Mouse (Mus musculus): ENCODE measurements around the gene 6820408C15Rik.

Gene 6820408C15Rik

DNA sequence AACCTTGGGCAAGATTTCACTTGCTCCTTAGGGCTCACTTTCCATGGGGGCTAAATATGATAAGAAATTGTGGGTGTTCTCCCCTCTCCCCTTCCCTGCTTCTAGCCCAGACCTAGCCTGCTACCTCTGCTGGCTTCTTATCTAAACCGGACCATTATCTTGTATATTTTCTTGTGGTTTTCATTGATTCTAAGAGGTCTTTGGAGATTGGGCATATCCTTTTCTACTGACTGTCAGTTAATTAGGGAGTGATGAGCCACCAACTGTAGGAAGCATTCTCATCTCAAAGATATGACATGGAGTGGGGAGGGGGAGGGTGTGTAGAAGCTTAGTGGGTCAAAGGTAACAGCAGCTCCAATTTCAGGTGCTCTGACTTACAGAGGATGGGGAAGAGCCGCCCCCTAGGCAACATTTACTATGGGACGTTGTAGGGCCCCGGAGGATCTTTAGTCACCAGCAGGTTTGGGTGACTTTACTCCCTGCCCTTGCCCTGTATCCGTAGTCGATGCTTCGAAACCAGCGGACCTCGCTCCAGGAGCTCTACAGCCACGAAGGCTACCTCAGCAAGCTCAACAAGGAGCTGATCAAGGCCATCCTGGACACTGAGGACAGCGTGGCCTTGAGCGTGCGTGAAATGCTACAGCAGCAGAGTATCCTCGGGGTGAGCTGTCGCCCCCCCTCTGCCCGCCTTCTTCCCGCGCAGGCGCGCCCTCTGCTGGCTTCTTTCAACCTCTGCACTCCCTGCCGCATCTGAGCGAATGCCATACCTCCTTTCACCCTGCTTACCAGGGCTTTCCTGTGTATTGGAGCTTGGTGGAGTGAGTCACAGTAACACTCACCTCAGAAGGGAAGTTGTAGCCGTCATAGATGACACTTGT, 21.8 kb downstream of the 6820408C15Rik start:
- ChIA-PET CTCF (interaction anchor here (0.5 to 3.2 kb wide), 52 partner anchors 8 to 650 kb away, joined by 3 to 59 read pairs (median 4); partner anchors contain the start of genes Nrsn2 (in 1 of the 4), Rbck1 (in 1 of the 4) and Trib3 (in 1 of the 4)), POLR2A (interaction anchor here in 3 of 4 experiments (0.5 to 2.2 kb wide), 18 partner anchors 11 to 467 kb away, joined by 3 to 15 read pairs (median 3); partner anchors contain the start of genes Sox12 (in 1 of the 3) and Trib3 (in 1 of the 3))

DNA sequence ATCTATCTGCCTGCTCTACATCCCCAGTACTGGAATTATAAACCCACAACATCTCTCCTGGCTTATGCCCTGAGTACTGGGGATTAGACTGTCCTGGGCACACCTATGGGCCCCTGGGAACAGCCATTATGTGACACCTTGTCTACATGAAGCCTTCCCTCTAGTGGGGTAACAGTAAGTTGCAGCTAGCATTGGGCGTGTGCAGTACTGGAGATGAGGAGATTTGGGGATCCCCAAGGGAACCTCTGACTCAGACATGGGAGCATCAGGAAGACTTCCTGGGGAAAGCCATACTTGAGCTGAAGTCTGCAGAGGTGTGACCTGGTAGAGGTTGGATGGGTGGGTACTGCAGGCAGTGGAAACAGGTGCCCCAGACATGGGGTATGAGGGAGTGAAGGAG, 23.6 kb downstream of the 6820408C15Rik start:
- POLR2A ChIA-PET: no interaction called here
- CTCF ChIA-PET: interaction anchor here in 3 of 4 experiments (0.6 to 2.9 kb wide), 6 partner anchors 18 to 106 kb away, joined by 3 to 9 read pairs (median 3); no protein-coding TSS in a partner anchor

DNA sequence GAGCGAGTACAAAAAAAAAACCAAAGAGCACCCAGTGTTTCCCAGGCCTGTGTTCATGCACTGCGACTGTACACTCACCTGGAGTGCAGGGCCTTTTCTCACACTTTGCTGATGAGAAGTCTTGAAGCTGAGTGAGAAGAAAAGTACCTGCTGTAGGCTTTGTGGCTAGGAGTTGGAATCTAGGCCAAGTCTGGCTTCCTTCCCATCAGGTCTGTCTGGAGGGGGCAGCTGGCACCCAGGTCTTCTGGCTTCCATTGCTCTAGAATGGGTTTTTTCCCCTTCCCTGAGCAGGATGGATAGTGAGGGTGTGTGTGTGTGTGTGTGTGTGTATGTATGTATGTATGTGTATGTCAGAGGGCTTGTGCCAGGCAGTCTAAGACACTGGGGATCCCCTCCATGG, 24.4 kb downstream of the 6820408C15Rik start:
- CTCF ChIA-PET: interaction anchor here in 3 of 4 experiments (0.7 to 2.9 kb wide), 5 partner anchors 19 to 105 kb away, joined by 3 to 9 read pairs (median 3); no protein-coding TSS in a partner anchor
- POLR2A ChIA-PET: interaction anchor here in 2 of 4 experiments (0.6 to 1.4 kb wide), 3 partner anchors 10 to 71 kb away, joined by 3 to 4 read pairs (median 4); no protein-coding TSS in a partner anchor

DNA sequence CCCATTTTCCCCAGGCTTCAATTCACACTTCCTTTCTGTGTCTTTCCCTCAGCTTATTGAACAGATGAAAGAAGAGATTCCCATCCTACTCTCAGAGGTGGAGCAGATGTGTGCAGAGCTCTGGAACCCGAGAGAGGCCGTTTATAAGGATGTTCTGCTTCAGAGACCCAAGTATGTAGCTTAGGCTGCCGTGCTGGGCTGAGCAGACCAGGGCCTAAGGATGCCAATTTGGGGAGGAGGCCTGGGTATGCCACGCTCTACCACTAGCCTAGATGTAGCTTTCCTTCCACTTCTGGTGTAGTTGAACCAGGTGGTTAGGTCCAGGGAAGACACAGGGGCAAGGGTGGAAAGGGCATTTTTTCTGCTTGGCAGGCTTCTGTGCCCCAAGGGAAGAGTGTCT, 26.9 kb downstream of the 6820408C15Rik start:
- CTCF ChIA-PET: interaction anchor here in 1 of 4 experiments (0.7 kb wide), 1 partner anchor 24 kb away, joined by 3 read pairs; no protein-coding TSS in a partner anchor
- POLR2A ChIA-PET: interaction anchor here in 1 of 4 experiments (0.7 to 1.6 kb wide), 2 partner anchors 60 to 61 kb away, joined by 3 read pairs; no protein-coding TSS in a partner anchor

DNA sequence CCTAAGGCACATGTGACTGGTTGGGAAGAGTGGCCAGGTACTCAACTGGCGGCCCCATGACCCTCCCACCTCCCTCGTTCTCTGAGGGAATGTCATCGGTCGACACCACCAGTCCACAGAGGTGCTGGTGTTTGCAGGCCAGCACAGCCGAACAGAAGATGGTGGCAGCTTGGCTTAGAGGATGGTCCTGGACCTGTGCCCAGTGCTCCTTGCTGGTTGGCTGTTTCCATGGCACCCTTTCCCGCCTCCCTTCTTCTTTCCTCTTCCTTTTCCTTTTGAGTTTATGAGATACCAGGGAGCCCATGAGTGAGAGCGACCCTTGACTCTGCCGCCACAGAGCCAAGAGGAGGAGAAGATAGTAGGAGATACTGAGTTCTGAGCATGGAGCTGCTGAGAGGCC, 27.9 kb downstream of the 6820408C15Rik start:
- ChIA-PET POLR2A (interaction anchor here in 1 of 4 experiments (1.4 to 1.6 kb wide), 2 partner anchors 62 to 93 kb away, joined by 3 to 4 read pairs; no protein-coding TSS in a partner anchor), CTCF (no interaction called here)

DNA sequence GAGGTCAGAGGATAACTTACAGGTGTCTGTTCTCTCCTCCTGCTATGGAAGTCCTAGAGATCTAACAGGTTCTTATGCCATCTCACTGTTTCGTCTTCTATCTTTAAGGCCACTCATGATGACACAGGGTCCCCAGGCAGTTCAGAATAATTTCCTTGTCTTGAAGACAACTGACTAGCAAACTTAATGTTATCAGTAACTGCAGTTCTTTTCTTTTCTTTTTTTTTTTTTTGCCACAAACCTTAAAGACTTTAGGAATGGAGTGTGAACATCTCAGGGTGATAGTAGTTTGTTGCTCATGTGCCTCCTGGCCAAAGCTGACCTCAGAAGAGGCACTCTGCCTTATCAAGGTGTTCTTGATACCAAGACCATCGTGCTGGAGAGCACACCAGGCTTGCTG, 31.3 kb downstream of the 6820408C15Rik start:
- ChIA-PET POLR2A (interaction anchor here in 2 of 4 experiments (0.6 kb wide), 2 partner anchors 51 to 161 kb away, joined by 4 to 13 read pairs; no protein-coding TSS in a partner anchor), CTCF (interaction anchor here in 3 of 4 experiments (0.6 to 1.3 kb wide), 5 partner anchors 9 to 846 kb away, joined by 3 to 34 read pairs (median 5); no protein-coding TSS in a partner anchor)

DNA sequence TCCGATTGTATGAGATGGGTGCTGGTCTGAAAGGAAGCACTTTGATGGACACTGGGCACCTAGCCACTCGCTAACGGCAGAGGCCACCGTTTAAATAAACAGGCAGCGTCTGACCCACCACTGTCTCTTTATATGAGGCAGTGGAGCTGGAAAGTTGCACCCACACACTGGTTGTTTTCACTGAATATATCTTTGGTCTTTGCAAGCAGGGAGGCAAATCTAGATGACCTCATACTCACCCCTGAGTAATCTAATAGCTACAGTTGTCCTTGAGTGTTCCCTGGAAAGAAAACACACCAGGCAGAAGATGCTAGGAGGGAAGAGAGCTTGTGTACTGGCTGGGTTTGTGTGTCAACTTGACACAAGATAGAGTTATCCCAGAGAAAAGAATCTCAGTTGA, 32.1 kb downstream of the 6820408C15Rik start:
- ChIA-PET POLR2A (interaction anchor here in 2 of 4 experiments (0.7 to 2.0 kb wide), 4 partner anchors 11 to 103 kb away, joined by 3 to 5 read pairs (median 3); no protein-coding TSS in a partner anchor), CTCF (interaction anchor here in 2 of 4 experiments (0.8 to 2.5 kb wide), 4 partner anchors 10 to 84 kb away, joined by 3 to 8 read pairs (median 7); no protein-coding TSS in a partner anchor)

DNA sequence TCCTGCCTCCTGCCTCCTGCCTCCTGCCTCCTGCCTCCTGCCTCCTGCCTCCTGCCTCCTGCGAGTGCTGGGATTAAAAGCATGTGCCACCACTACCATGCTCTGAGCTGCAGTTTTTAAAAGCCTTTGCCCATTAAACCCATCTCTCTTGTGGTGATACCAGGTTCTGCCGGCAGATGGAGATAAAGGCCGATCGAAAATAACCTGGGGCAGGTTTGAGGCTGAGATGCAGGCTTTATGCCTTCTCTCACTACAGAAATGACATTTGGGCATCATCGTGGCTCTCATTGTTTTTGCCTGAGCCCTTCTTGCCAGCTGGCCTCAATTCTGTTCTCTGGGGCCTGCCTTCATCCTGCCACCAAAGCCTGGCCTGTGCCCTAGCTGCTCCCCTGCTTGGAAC, 34.9 kb downstream of the 6820408C15Rik start:
- POLR2A ChIA-PET: interaction anchor here in 1 of 4 experiments (0.7 kb wide), 1 partner anchor 11 kb away, joined by 4 read pairs; no protein-coding TSS in a partner anchor
- CTCF ChIA-PET: interaction anchor here (0.6 to 2.1 kb wide), 17 partner anchors 13 to 317 kb away, joined by 3 to 5 read pairs (median 3); partner anchors contain the start of genes Defb23 (in 2 of the 4), Defb36 (in 1 of the 4) and H13 (in 1 of the 4)

DNA sequence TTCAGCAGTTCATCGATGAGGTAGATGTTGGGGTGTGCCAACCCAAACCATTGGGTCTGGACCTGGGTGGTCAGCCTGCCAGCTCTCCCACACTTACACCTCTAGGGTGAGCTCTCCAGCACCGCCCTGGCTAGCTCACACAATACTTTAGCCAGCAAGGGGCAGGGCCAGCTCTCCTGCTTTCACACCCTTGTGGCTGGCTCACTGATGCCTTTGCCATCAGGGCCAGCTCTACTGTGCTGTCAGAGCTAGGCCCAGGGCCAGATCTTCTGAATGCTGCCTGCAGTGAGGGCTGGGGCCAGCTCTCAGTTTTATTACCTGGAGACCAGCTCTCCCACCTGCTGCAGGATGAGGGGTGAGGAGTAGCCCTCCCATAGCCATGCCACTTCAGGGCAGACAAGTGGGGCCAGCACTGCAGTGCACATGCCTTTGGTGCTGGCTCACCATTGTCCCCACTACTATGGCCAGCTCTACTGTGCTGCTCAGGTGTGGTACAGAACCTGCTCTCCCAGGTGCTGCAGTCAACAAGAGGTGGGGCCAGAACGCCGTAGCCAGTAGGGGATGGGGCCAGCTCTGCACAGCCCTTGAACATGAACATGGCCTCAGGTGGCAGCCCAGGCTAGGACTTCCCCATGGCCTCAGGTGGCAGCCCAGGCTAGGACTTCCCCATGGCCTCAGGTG, 36.9 kb downstream of the 6820408C15Rik start:
- CTCF ChIA-PET: interaction anchor here in 1 of 4 experiments (1.0 kb wide), 1 partner anchor 12 kb away, joined by 3 read pairs; the partner anchor contains the start of gene Defb23
- POLR2A ChIA-PET: no interaction called here

DNA sequence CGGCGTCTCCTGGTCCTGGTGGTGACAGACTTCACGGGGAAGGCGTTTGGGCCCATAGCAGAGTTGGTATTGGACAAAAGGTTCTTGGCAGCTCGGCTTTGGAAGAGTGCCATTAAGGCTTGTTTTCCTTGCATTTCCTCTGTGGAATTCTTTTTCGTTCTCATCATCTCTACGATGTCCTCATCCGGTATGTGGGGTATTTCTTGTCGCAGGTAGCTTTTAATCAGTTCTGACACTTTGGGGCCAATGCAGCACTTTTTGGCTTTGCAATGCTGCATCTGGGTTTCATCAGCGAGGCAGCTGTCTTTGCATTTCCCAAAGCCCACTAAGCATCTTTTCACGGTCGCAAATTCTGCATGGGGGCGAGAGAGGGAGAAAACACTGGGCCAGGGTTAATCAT, 43.9 kb downstream of the 6820408C15Rik start:
- CTCF ChIA-PET: no interaction called here

DNA sequence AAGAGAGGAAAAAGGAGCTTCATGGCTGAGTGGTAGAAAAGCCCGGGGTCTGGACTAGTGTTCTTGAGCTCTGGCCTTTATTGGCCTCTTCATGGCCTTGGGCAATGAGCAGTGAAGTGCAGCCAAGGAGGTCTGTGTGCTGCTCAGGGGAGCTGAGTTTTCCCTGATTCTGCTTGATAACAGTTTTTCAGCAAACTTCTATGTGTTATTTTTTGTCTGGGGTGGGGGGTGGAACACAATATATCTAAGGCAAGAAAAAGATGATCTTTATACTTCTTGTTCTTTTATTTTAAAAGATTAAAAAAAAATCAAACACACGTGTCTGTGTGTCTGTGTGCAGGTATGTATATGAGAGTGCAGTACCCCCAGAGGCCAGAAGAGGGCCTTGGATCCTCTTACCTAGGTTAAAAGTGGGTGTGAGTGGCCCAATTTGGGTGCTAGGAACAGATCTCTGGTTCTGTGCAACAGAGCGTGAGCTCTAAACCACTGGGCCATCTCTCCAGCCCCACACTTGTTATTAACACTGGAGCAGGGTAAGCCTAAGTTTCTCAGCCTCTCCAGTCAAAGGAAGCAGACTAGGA, 49.3 kb downstream of the 6820408C15Rik start, which contains the start of gene Defb23:
Gene Defb23, minus strand, starts transcription at position 51 of the 581 bp plus-strand sequence.
- ChIA-PET CTCF (interaction anchor here in 3 of 4 experiments (0.6 to 1.1 kb wide), 8 partner anchors 13 to 354 kb away, joined by 3 to 6 read pairs (median 3); no protein-coding TSS in a partner anchor), POLR2A (interaction anchor here in 1 of 4 experiments (0.6 to 1.3 kb wide), 3 partner anchors 18 to 87 kb away, joined by 3 to 7 read pairs (median 3); no protein-coding TSS in a partner anchor)

More for the DNA sequence above, 43.9 kb downstream of the 6820408C15Rik start:
- POLR2A ChIA-PET: interaction anchor here in 1 of 4 experiments (0.5 kb wide), 1 partner anchor 91 kb away, joined by 4 read pairs; no protein-coding TSS in a partner anchor

DNA sequence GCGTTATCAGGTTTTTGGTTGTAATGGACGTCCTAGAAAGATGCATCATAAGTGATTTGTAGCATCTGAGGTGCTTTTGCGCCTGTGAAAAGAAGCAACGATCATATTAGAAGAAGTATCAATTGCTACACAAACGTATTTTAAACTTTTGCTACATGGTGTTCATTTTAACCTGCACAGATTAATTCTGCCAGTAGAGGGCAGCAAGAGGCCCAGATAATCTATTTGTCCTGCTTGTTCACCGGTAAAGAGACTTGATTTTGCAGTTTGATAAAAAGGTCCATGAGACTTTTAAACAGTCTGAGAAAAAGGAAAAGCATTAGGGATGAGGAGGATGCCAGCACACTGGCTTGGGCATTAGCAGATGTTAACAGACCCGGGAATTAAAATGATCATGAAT, 55.6 kb downstream of the 6820408C15Rik start:
- ChIA-PET CTCF (no interaction called here), POLR2A (no interaction called here)

DNA sequence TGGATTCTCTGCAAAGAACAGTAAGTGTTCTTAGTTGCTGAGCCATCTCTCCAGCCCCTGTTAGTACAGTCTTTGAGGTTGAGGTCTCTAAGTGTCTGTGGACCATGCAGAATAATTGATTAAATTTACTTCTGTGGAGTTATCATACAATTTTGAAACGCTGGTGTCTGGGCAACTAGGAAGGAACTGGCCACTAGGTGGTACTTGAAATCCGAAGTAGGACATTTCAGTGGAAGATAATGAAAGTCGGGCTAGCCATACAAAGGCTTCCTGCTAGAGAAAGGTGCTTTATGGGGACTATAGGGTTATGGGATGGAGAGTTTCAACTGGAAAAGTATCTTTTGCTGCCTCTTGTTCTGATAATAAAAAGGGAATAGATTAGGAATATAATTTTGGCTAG, 57.0 kb downstream of the 6820408C15Rik start:
- POLR2A ChIA-PET: interaction anchor here in 1 of 4 experiments (0.7 kb wide), 1 partner anchor 25 kb away, joined by 3 read pairs; no protein-coding TSS in a partner anchor
- CTCF ChIA-PET: interaction anchor here in 3 of 4 experiments (0.6 to 2.2 kb wide), 3 partner anchors 12 to 100 kb away, joined by 3 to 4 read pairs (median 4); partner anchors contain the start of gene Defb21 (in 1 of the 3)

DNA sequence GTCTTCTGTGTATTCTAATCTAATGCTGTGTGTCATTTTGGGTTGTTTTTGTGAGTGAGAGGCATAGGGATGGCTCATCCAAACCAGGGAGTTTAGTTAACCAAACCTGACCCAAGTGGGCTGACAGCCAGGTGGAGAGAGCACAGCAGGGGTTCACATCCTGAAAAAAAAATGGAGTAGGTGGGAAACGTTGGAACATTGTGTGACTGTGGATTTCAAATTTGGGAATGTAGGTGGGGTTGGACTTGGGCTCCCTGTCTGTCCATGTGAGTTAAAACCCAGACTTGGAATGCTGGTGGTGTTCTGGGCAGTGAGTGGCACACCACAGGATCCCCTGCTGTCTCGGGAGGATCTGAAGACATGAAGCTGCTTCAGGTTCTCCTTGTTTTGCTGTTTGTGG, 61.4 kb downstream of the 6820408C15Rik start, which contains the start of gene Defb20:
Gene Defb20, plus strand, starts transcription at position 301 of the 400 bp plus-strand sequence.
- ChIA-PET CTCF (interaction anchor here in 1 of 4 experiments (0.6 kb wide), 1 partner anchor 68 kb away, joined by 3 read pairs; no protein-coding TSS in a partner anchor), POLR2A (no interaction called here)

DNA sequence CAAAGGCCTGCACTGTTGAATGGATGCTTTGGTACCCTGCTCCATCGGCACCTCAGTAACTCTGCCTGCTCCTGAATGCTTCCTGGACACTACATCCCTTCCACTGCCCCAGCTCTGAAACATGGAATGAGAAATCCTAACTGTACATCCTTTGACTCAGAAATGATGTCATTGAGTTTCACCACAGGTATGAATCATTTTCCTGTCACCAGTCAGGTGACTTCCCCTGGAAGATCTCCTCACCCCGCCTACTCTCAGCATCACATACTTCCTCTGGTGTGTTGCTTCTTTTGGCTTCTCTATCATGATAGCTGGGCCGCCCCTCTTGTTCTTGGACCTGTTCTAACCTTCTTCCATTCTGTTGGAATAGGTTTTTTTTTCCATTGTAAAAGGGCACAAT, 65.5 kb downstream of the 6820408C15Rik start:
- CTCF ChIA-PET: no interaction called here

DNA sequence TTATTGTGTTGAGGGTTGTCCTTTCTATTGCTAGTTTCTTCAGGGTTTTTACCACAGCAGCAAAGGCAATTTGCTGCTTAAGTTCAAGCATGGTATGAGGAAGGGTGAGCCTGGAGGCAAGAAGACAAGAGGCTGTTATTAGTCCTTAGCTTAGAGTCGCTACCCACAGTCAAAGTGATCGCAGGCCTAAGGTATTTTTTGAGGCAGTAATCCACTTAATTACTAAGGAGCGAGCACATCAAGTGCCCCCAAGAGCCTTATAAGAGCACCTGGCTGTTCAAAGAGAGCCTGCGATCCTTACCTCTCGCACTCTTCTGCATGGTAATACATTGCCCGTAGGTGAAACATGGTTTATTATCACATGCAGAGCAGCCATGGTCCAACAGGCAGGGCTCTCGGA, 66.3 kb downstream of the 6820408C15Rik start:
- CTCF ChIA-PET: no interaction called here
- POLR2A ChIA-PET: no interaction called here

More for the DNA sequence above, 65.5 kb downstream of the 6820408C15Rik start:
- POLR2A ChIA-PET: no interaction called here

DNA sequence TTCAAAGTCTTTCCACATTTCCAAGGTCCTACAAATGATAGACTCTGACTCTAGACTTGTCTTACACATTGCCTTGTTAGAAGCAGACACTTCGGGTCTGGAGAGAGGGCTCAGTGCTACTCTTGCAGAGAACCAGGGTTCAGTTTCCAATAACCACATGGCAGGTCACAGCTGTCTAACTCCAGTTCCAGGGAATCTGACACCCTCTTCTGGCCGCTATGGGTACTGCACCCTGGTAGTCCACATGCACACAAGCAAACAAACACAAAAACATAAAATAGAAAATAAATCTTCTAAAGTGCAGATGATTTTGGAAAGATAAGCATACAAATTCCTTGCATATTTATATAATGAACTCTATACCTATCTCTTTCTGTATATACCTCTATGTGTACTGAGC, 71.6 kb downstream of the 6820408C15Rik start:
- ChIA-PET CTCF (interaction anchor here in 2 of 4 experiments (0.6 to 1.0 kb wide), 4 partner anchors 23 to 777 kb away, joined by 3 to 12 read pairs (median 3); no protein-coding TSS in a partner anchor), POLR2A (interaction anchor here in 1 of 4 experiments (0.6 kb wide), 1 partner anchor 381 kb away, joined by 6 read pairs; no protein-coding TSS in a partner anchor)

Data from embryonic stem cell, embryonic (primary cell).